Mouse (Mus musculus) heart, embryonic 12.5 days (tissue): ENCODE measurements around the gene Olfr1186. TPM values are rescaled to one million over a fixed set of nuclear protein-coding genes. Genes with fewer than 3 reads are reported as not detected.
"Not testable (repeated sequence)": the region's sequence is repeated elsewhere in the genome, so short reads cannot be mapped to it uniquely, and the experiment has no call there.

Experiments
- ATAC-seq: fragments of 200-750 bp; cut with Nextera tagmentation; 2 replicates; pipeline ENCODE4 v1.8.0; 2017; ENCODE audit warnings: moderate TSS enrichment, moderate library complexity; ENCODE audit not compliant: insufficient number of reproducible peaks, low FRiP score
- H3K27ac ChIP-seq: fragments of 300-500 bp; sonication (generic); 2 replicates; pipeline ENCODE4 v1.5.1; 2016; ENCODE audit warnings: mild to moderate bottlenecking, moderate library complexity; ENCODE audit not compliant: poor library complexity, severe bottlenecking
- H3K27me3 ChIP-seq: fragments of 300-500 bp; sonication (generic); replicated peaks from 2 replicates; pipeline ENCODE4 v1.6.1; 2016; ENCODE audit warnings: mild to moderate bottlenecking, moderate library complexity
- H3K36me3 ChIP-seq: fragments of 300-500 bp; sonication (generic); 2 replicates; pipeline ENCODE4 v1.6.1; 2016; ENCODE audit warnings: mild to moderate bottlenecking, moderate library complexity
- H3K4me1 ChIP-seq: fragments of 300-500 bp; sonication (generic); replicated peaks from 2 replicates; pipeline ENCODE4 v1.6.1; 2016; ENCODE audit warnings: mild to moderate bottlenecking
- H3K4me2 ChIP-seq: fragments of 300-500 bp; sonication (generic); 2 replicates; pipeline ENCODE4 v1.6.1; 2016; ENCODE audit warnings: mild to moderate bottlenecking, moderate library complexity
- H3K4me3 ChIP-seq: fragments of 300-500 bp; sonication (generic); 2 replicates; pipeline ENCODE4 v1.5.1; 2016; ENCODE audit warnings: mild to moderate bottlenecking
- H3K9ac ChIP-seq: fragments of 300-500 bp; sonication (generic); 2 replicates; pipeline ENCODE4 v1.6.1; 2016; ENCODE audit warnings: mild to moderate bottlenecking, moderate library complexity
- H3K9me3 ChIP-seq: fragments of 300-500 bp; sonication (generic); replicated peaks from 2 replicates; pipeline ENCODE4 v1.6.1; 2016; ENCODE audit warnings: mild to moderate bottlenecking, moderate library complexity
- WGBS: fragments of 180-500 bp; shearing (Covaris S2); methylation state at CpG from one replicate; pipeline ENCODE4 v1.1.7; 2016; 5-methylcytosine and 5-hydroxymethylcytosine counted together
- polyA plus RNA-seq: library from polyadenylated mRNA; unstranded; fragments of >200 nt; fragmentation: Nextera tagmentation; extraction: Ambion mirVana; gene quantifications from 2 replicates; pipeline ENCODE4 v1.2.1, GENCODE M21; 2016

The Olfr1186 gene
- not detected in 2 replicates for polyA plus RNA-seq

GRCm38 (mm10) chr2:88518251-88518650 is at the start of gene Olfr1186:
TSS of gene Olfr1186 (plus strand) at chr2:88518551.
- H3K9me3 ChIP-seq: no peaks in the 10 kb centered on the region
- no peak within 1 kb of the TSS for H3K27ac ChIP-seq
- H3K4me2 ChIP-seq: no peak within 1 kb of the TSS
- 67% methylated on average over 2 of the region's 2 CpGs for WGBS
- H3K36me3 ChIP-seq: no peaks in the 10 kb centered on the region
- H3K27me3 ChIP-seq: no peaks in the 10 kb centered on the region
- no peak within 1 kb of the TSS for H3K9ac ChIP-seq
- H3K4me1 ChIP-seq: no peaks in the 10 kb centered on the region
- no peak within 1 kb of the TSS for H3K4me3 ChIP-seq
- ATAC-seq: no peak

GRCm38 (mm10) chr2:88483298-88483697 is 35.1 kb upstream of the Olfr1186 start, which contains the start of gene Olfr1184:
TSS of gene Olfr1184 (plus strand) at chr2:88483598.
- no peak for ATAC-seq
- Histone ChIP-seq H3K9me3 (no peaks in the 10 kb centered on the region), H3K4me2 (no peak within 1 kb of the TSS), H3K4me1 (no peaks in the 10 kb centered on the region), H3K27ac (no peak within 1 kb of the TSS), H3K27me3 (no peaks in the 10 kb centered on the region), H3K36me3 (no peaks in the 10 kb centered on the region), H3K4me3 (no peak within 1 kb of the TSS), H3K9ac (no peak within 1 kb of the TSS)
- WGBS: 80% methylated on average over 2 of the region's 2 CpGs

GRCm38 (mm10) chr2:88493020-88493419 is 25.3 kb upstream of the Olfr1186 start, which contains the start of gene Olfr1185-ps1:
TSS of gene Olfr1185-ps1 (plus strand) at chr2:88493320.
- 65% methylated on average over 2 of the region's 2 CpGs for WGBS

GRCm38 (mm10) chr2:88525720-88526119 is 7.4 kb downstream of the Olfr1186 start:
- peaks cover 5% of the 10 kb centered on the region; the same call in 1 of the 2 replicates for H3K9me3 ChIP-seq
- no peak for ATAC-seq
- no peaks in the 10 kb centered on the region for H3K36me3 ChIP-seq
- no peaks in the 10 kb centered on the region for H3K27me3 ChIP-seq
- no peaks in the 10 kb centered on the region for H3K4me1 ChIP-seq
- H3K27ac ChIP-seq: no peak overlapping the region
- H3K9ac ChIP-seq: no peak overlapping the region
- no peak overlapping the region for H3K4me3 ChIP-seq
- 60% methylated on average over 3 of the region's 3 CpGs for WGBS
- no peak overlapping the region for H3K4me2 ChIP-seq

More at GRCm38 (mm10) chr2:88493020-88493419, 25.3 kb upstream of the Olfr1186 start, which contains the start of gene Olfr1185-ps1:
- no peak within 1 kb of the TSS for H3K4me2 ChIP-seq
- H3K4me1 ChIP-seq: no peaks in the 10 kb centered on the region
- H3K9me3 ChIP-seq: no peaks in the 10 kb centered on the region
- no peak within 1 kb of the TSS for H3K9ac ChIP-seq
- H3K36me3 ChIP-seq: no peaks in the 10 kb centered on the region
- H3K27me3 ChIP-seq: no peaks in the 10 kb centered on the region
- H3K4me3 ChIP-seq: no peak within 1 kb of the TSS
- no peak for ATAC-seq
- H3K27ac ChIP-seq: no peak within 1 kb of the TSS

GRCm38 (mm10) chr2:88556635-88557034 is 38.3 kb downstream of the Olfr1186 start, which contains the start of gene Olfr1188:
TSS of gene Olfr1188 (plus strand) at chr2:88556935.
- Histone ChIP-seq H3K4me1 (no peaks in the 10 kb centered on the region), H3K4me2 (no peak within 1 kb of the TSS), H3K36me3 (no peaks in the 10 kb centered on the region), H3K9ac (no peak within 1 kb of the TSS), H3K27me3 (no peaks in the 10 kb centered on the region), H3K4me3 (no peak within 1 kb of the TSS), H3K27ac (no peak within 1 kb of the TSS), H3K9me3 (no peaks in the 10 kb centered on the region)
- ATAC-seq: no peak
- WGBS: 71% methylated on average over 2 of the region's 2 CpGs

- not testable (repeated sequence) for H3K9ac ChIP-seq, H3K36me3 ChIP-seq, H3K27me3 ChIP-seq, ATAC-seq, H3K27ac ChIP-seq, H3K4me3 ChIP-seq, H3K4me2 ChIP-seq, H3K4me1 ChIP-seq, H3K9me3 ChIP-seq
- 81% methylated on average over 12 of the region's 12 CpGs for WGBS
These were observed 54.3 kb downstream of the Olfr1186 start for GRCm38 (mm10) chr2:88572696-88573095.

Other genes with a start within 250 kb of the Olfr1186 start
- gene Olfr1173, start 238.7 kb upstream of the Olfr1186 start, polyA plus RNA-seq: not detected in 2 replicates
- not detected in 2 replicates for gene Olfr1174-ps, start 203.4 kb upstream of the Olfr1186 start, polyA plus RNA-seq
- gene Olfr1175-ps, start 191.3 kb upstream of the Olfr1186 start, polyA plus RNA-seq: not detected in 2 replicates
- not detected in 2 replicates for gene Olfr1176, start 181.8 kb upstream of the Olfr1186 start, polyA plus RNA-seq
- gene Olfr1177-ps, start 172.1 kb upstream of the Olfr1186 start, polyA plus RNA-seq: not detected in 2 replicates
- not detected in 2 replicates for gene Olfr1178, start 131.5 kb upstream of the Olfr1186 start, polyA plus RNA-seq
- gene Olfr1179, start 112.1 kb upstream of the Olfr1186 start, polyA plus RNA-seq: not detected in 2 replicates
- not detected in 2 replicates for gene Olfr1180, start 99.4 kb upstream of the Olfr1186 start, polyA plus RNA-seq
- not detected in 2 replicates for gene Olfr1181, start 92.4 kb upstream of the Olfr1186 start, polyA plus RNA-seq
- gene Gm13757, start 69.4 kb upstream of the Olfr1186 start, polyA plus RNA-seq: not detected in 2 replicates
- not detected in 2 replicates for gene Olfr1183, start 63.7 kb upstream of the Olfr1186 start, polyA plus RNA-seq
- gene Olfr1184, start 35.0 kb upstream of the Olfr1186 start, polyA plus RNA-seq: not detected in 2 replicates
- not detected in 2 replicates for gene Olfr1185-ps1, start 25.2 kb upstream of the Olfr1186 start, polyA plus RNA-seq
- gene Olfr1188, start 38.4 kb downstream of the Olfr1186 start, polyA plus RNA-seq: not detected in 2 replicates
- gene Olfr1189, start 67.9 kb downstream of the Olfr1186 start, polyA plus RNA-seq: not detected in 2 replicates
- not detected in 2 replicates for gene Olfr1191-ps1, start 122.0 kb downstream of the Olfr1186 start, polyA plus RNA-seq
- gene Olfr1192-ps1, start 130.0 kb downstream of the Olfr1186 start, polyA plus RNA-seq: not detected in 2 replicates
- not detected in 2 replicates for gene Olfr1193, start 157.1 kb downstream of the Olfr1186 start, polyA plus RNA-seq
- not detected in 2 replicates for gene Olfr1195, start 170.6 kb downstream of the Olfr1186 start, polyA plus RNA-seq
- gene Olfr1196, start 186.0 kb downstream of the Olfr1186 start, polyA plus RNA-seq: not detected in 2 replicates
- gene Olfr1197, start 213.8 kb downstream of the Olfr1186 start, polyA plus RNA-seq: not detected in 2 replicates
- not detected in 2 replicates for gene Olfr1198, start 232.8 kb downstream of the Olfr1186 start, polyA plus RNA-seq
- gene Olfr1199, start 241.9 kb downstream of the Olfr1186 start, polyA plus RNA-seq: not detected in 2 replicates